Comparison of ENCODE assay signal across 8 mouse cellular contexts in the genomic region with DNA sequence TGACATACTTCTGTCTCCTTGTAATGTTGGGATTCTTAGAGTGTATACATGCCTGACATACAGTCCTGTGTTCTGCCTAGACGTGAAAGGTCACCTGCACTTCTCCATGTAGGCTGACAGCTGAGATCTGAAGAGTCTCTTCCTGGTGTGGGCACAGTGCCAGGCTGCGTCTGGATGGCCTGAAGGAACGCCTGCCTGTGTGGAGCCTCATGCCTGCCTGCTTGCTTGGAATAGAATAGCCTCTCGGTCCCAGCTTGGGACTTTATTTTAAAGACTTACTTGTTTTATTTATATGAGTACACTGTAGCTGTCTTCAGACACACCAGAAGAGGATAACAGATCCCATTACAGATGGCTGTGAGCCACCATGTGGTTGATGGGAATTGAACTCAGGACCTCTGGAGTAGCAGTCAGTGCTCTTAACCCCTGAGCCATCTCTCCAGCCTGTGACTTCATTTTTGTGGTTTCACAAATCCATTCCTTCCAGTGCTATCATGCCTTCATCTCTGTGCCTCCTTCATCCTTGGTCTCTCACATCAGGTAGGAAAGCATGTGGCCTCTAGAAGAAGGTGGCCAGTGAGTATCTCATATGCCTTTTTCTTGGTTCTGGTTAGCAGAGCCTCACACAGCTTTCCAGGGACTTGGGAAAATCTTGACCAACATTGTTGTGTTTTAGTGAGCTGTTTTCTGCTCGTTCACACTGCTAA. TPM values are rescaled to one million over a fixed set of nuclear protein-coding genes. Genes with fewer than 3 reads are reported as not detected.
DNase-seq lines count a peak whose midpoint lies in the region; TF ChIP-seq lines count a peak whose summit lies in the region.

No protein-coding gene starts in this region.

- WGBS in liver, adult 2 months: 15% methylated on average over 5 of the region's 5 CpGs

- H3K79me2 ChIP-seq in liver, adult 2 months (ENCODE audit: control insufficient read depth, insufficient read depth, low read length): peaks cover 21% of the 10 kb centered on the region

- no peaks in the 10 kb centered on the region for H3K27me3 ChIP-seq in liver, adult 2 months (ENCODE audit: control insufficient read depth, insufficient read depth, low read length)

- no peak for TF ChIP-seq CTCF in liver, adult 2 months (IDR thresholded peaks at IDR 0.05; ENCODE audit: low read depth, low read length)

- no peak for TF ChIP-seq POLR2A in liver, adult 2 months (IDR thresholded peaks at IDR 0.05; ENCODE audit: extremely low read depth, insufficient read depth, low read length)

- no peak for DNase-seq in liver, adult 2 months (ENCODE audit: extremely low read depth, low read depth, low spot score)
- DNase-seq in liver: no peak
- peak; percentile 64 to 77 for DNase-seq in adrenal gland, postnatal 36 days
- peak; percentile 67 for DNase-seq in gastrocnemius, adult 18-20 months (ENCODE audit: low spot score)
- peak; percentile 75 for DNase-seq in kidney, postnatal 14 days
- DNase-seq in spleen, postnatal 10 days (ENCODE audit: low spot score in 2 of 2): no peak
- DNase-seq in frontal cortex, postnatal 36 days (ENCODE audit: low spot score in 2 of 2): no peak
- no peak for DNase-seq in thymus, postnatal 36 days

- no peaks in the 10 kb centered on the region for H3K36me3 ChIP-seq in liver, adult 2 months (ENCODE audit: control insufficient read depth, insufficient read depth, low read length)

- H3K4me1 ChIP-seq in liver, adult 2 months (ENCODE audit: control insufficient read depth, insufficient read depth, low read length): peaks cover 28% of the 10 kb centered on the region

- H3K9ac ChIP-seq in liver, adult 2 months (ENCODE audit: low read depth, low read length): no peak overlapping the region

- peak overlapping the region; percentile 61 for H3K27ac ChIP-seq in liver, adult 2 months (replicated peaks; ENCODE audit: insufficient read depth, low read depth, low read length)

- no peak overlapping the region for H3K4me3 ChIP-seq in liver, adult 2 months (ENCODE audit: insufficient read depth, low read depth, low read length)

RNA-seq across cellular contexts. Expression of gene Ptpn1, which starts 26.4 kb away (rescaled TPM):
- 6.5 and 7.9 TPM in 2 replicates for total RNA-seq in liver, adult 2 months (2014; rRNA removed)
- 17.3 and 20.2 TPM in 2 replicates for polyA plus RNA-seq in liver, adult 2 months (2012; rRNA removed)
- total RNA-seq in adrenal gland, postnatal 36 days (2021): 10 to 100 TPM; 57.2 to 65.2 TPM
- total RNA-seq in gastrocnemius, adult 18-20 months (2021): 10 to 100 TPM; 17.6 to 19.3 TPM

RNA-seq across cellular contexts. Expression of gene Ripor3, which starts 52.2 kb away (rescaled TPM):
- 0.92 and 0.94 TPM in 2 replicates for total RNA-seq in liver, adult 2 months (2014; rRNA removed)
- 1.4 and 1.9 TPM in 2 replicates for polyA plus RNA-seq in liver, adult 2 months (2012; rRNA removed)
- total RNA-seq in adrenal gland, postnatal 36 days (2021): 1 to 10 TPM; 2.1 TPM
- under 1 TPM; 0.09 to 0.11 TPM for total RNA-seq in gastrocnemius, adult 18-20 months (2021)

Comparison
In these comparisons a context has a peak if more than half of its experiments do, and no peak if none do; other contexts are left out.
1. DNase-seq: peak in adrenal gland, postnatal 36 days (2 of 2), gastrocnemius, adult 18-20 months (single experiment) and kidney, postnatal 14 days (single experiment); none in liver, adult 2 months (single experiment), liver (single experiment), spleen, postnatal 10 days (0 of 2), frontal cortex, postnatal 36 days (0 of 2) and thymus, postnatal 36 days (0 of 2).